Mouse (Mus musculus): Measurements from ENCODE around the gene Klc4. TPM values are rescaled to one million over a fixed set of nuclear protein-coding genes. Genes with fewer than 3 reads are reported as not detected.

The Klc4 gene
- polyA plus RNA-seq (2012; rRNA removed): 20.1 and 23.5 TPM in 2 replicates

GRCm38 (mm10) chr17:46645561-46646321, at the start of gene Klc4, which contains the start of gene Mrpl2:
TSS of gene Klc4 (minus strand) at chr17:46646022.
TSS of gene Mrpl2 (plus strand) at chr17:46646229.
- peak; percentile 97 to 99 for DNase-seq (ENCODE audit: extremely low spot score in 1 of 2, low spot score in 1 of 2)

GRCm38 (mm10) chr17:46694517-46695063, 48.8 kb upstream of the Klc4 start:
- DNase-seq (ENCODE audit: extremely low spot score in 1 of 2, low spot score in 1 of 2): no peak

GRCm38 (mm10) chr17:46691390-46691789, 45.6 kb upstream of the Klc4 start:
- no peak for DNase-seq (ENCODE audit: extremely low spot score in 1 of 2, low spot score in 1 of 2)

GRCm38 (mm10) chr17:46690665-46691064, 44.8 kb upstream of the Klc4 start:
- DNase-seq (ENCODE audit: extremely low spot score in 1 of 2, low spot score in 1 of 2): no peak

- no peak for DNase-seq (ENCODE audit: extremely low spot score in 1 of 2, low spot score in 1 of 2)
Measured at GRCm38 (mm10) chr17:46685913-46686312, 40.1 kb upstream of the Klc4 start.

- no peak for DNase-seq (ENCODE audit: extremely low spot score in 1 of 2, low spot score in 1 of 2)
Measured at GRCm38 (mm10) chr17:46682654-46683389, 37.0 kb upstream of the Klc4 start.

- DNase-seq (ENCODE audit: extremely low spot score in 1 of 2, low spot score in 1 of 2): no peak
Measured at GRCm38 (mm10) chr17:46681466-46682118, 35.8 kb upstream of the Klc4 start.

GRCm38 (mm10) chr17:46680760-46681373, 35.0 kb upstream of the Klc4 start, which contains the start of gene Klhdc3:
TSS of gene Klhdc3 (minus strand) at chr17:46680914.
- DNase-seq (ENCODE audit: extremely low spot score in 1 of 2, low spot score in 1 of 2): peak; percentile 95 to 97

- DNase-seq (ENCODE audit: extremely low spot score in 1 of 2, low spot score in 1 of 2): peak in 1 of 2 experiments; percentile 40
Measured at GRCm38 (mm10) chr17:46679843-46680759, 34.3 kb upstream of the Klc4 start.

GRCm38 (mm10) chr17:46678911-46679310, 33.1 kb upstream of the Klc4 start:
- DNase-seq (ENCODE audit: extremely low spot score in 1 of 2, low spot score in 1 of 2): no peak

- no peak for DNase-seq (ENCODE audit: extremely low spot score in 1 of 2, low spot score in 1 of 2)
Measured at GRCm38 (mm10) chr17:46678416-46678815, 32.6 kb upstream of the Klc4 start, which contains the start of gene Mea1. TSS of gene Mea1 (plus strand) at chr17:46678793.

- DNase-seq (ENCODE audit: extremely low spot score in 1 of 2, low spot score in 1 of 2): no peak
Measured at GRCm38 (mm10) chr17:46674530-46675283, 28.9 kb upstream of the Klc4 start.

- DNase-seq (ENCODE audit: extremely low spot score in 1 of 2, low spot score in 1 of 2): peak; percentile 85 to 92
Measured at GRCm38 (mm10) chr17:46673850-46674529, 28.2 kb upstream of the Klc4 start, which contains the start of gene Rrp36. TSS of gene Rrp36 (minus strand) at chr17:46674352.

- no peak for DNase-seq (ENCODE audit: extremely low spot score in 1 of 2, low spot score in 1 of 2)
Measured at GRCm38 (mm10) chr17:46669911-46670310, 24.1 kb upstream of the Klc4 start.

GRCm38 (mm10) chr17:46667712-46668111, 21.9 kb upstream of the Klc4 start:
- no peak for DNase-seq (ENCODE audit: extremely low spot score in 1 of 2, low spot score in 1 of 2)

GRCm38 (mm10) chr17:46662730-46663129, 16.9 kb upstream of the Klc4 start:
- DNase-seq (ENCODE audit: extremely low spot score in 1 of 2, low spot score in 1 of 2): no peak

- no peak for DNase-seq (ENCODE audit: extremely low spot score in 1 of 2, low spot score in 1 of 2)
Measured at GRCm38 (mm10) chr17:46661981-46662380, 16.2 kb upstream of the Klc4 start.

GRCm38 (mm10) chr17:46661351-46661750, 15.5 kb upstream of the Klc4 start:
- no peak for DNase-seq (ENCODE audit: extremely low spot score in 1 of 2, low spot score in 1 of 2)

Measured in frontal cortex, adult 2 months (tissue).